Mouse (Mus musculus): ENCODE measurements around the gene Gm38431. TPM values are rescaled to one million over a fixed set of nuclear protein-coding genes. Genes with fewer than 3 reads are reported as not detected.

The Gm38431 gene
- 2.4 and 5.6 TPM in 2 replicates for polyA plus RNA-seq (2012; rRNA removed)
- 0.91 and 1.5 TPM in 2 replicates for polyA plus RNA-seq (2014; fragmentation: Nextera tagmentation; extraction: Ambion mirVana)

DNA sequence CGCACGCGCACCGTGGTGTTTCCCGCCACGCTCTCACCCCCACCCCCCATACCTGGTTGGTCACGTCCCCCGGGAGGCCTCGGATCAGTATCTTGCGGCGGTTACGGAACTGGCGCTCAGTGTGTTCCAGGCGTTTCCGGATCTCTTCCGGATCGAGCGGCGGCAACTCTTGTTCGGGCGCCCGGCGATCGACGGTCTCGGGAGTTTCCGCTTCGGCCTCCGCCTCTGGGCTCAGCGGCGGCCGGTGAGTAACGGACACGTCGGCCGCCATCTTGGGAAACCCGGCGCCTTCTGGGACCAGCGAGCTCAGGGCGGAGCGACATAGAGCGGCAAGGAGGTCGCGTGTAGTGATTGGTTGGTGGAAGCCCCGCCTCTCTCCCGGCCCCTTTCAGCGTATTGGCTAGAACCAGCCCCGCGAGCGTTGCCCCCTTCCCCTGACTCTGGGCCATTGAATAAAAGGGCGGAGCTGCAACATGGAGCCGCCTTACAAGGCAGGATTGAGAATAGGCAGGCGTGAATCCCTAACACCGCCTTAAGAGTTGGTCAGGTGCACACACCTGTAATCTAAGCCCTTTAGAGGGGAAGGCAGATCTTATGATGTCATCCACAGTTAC is at the start of gene Gm38431, which contains the start of gene Raver1:
TSS of gene Gm38431 (minus strand) at position 291 of the 614 bp plus-strand sequence.
TSS of gene Raver1 (minus strand) at position 302 of the 614 bp plus-strand sequence.
- DNase-seq (ENCODE audit: low read depth in 3 of 3, low spot score in 3 of 3), result peak; percentile 97 to 98 (median 98)
- TF ChIP-seq CTCF (IDR thresholded peaks at IDR 0.05; ENCODE audit: low read depth) (no peak), EP300 (IDR thresholded peaks at IDR 0.05; ENCODE audit: low read depth) (no peak; the same call in 1 of the 2 replicates)
- Histone ChIP-seq H3K9me3 (ENCODE audit: control insufficient read depth, low read length) (no peaks in the 10 kb centered on the region), H3K27ac (peak within 1 kb of the TSS; percentile 71), H3K4me3 (ENCODE audit: insufficient read depth in 1 of 2, low read depth in 2 of 2, low read length in 2 of 2) (peak within 1 kb of the TSS; percentile 89 to 92), H3K9ac (replicated peaks) (peak within 1 kb of the TSS; percentile 95), H3K4me2 (ENCODE audit: low read depth) (peak within 1 kb of the TSS; percentile 92), H3K4me1 (replicated peaks; ENCODE audit: control insufficient read depth in 2 of 2, insufficient read depth in 2 of 2, low read length in 1 of 2) (peaks cover 12 to 22% of the 10 kb centered on the region in 2 experiments), H3K36me3 (replicated peaks; ENCODE audit: control insufficient read depth, insufficient read depth, low read depth) (peaks cover 36% of the 10 kb centered on the region), H3K27me3 (ENCODE audit: control insufficient read depth, insufficient read depth, low read length) (no peaks in the 10 kb centered on the region)
- peak; percentile 99 for ATAC-seq (ENCODE audit: insufficient read depth)
- WGBS (ENCODE audit: insufficient replicate concordance), result under 1% methylated on average over 54 of the region's 54 CpGs

- no peak overlapping the region for H3K27ac ChIP-seq
- 53% methylated on average over 4 of the region's 4 CpGs for WGBS (ENCODE audit: insufficient replicate concordance)
- no peaks in the 10 kb centered on the region for H3K9me3 ChIP-seq (ENCODE audit: control insufficient read depth, low read length)
- ATAC-seq (ENCODE audit: insufficient read depth) (no peak), DNase-seq (ENCODE audit: low read depth in 3 of 3, low spot score in 3 of 3) (no peak)
- no peaks in the 10 kb centered on the region for H3K27me3 ChIP-seq (ENCODE audit: control insufficient read depth, insufficient read depth, low read length)
- no peak overlapping the region for H3K9ac ChIP-seq (replicated peaks)
- TF ChIP-seq EP300 (IDR thresholded peaks at IDR 0.05; ENCODE audit: low read depth) (no peak), CTCF (IDR thresholded peaks at IDR 0.05; ENCODE audit: low read depth) (no peak)
- 0 out of 4 replicates have a peak, but pooled peaks cover 0 to 6% of the 10 kb centered on the region in 2 experiments for H3K4me1 ChIP-seq (replicated peaks; ENCODE audit: control insufficient read depth in 2 of 2, insufficient read depth in 2 of 2, low read length in 1 of 2)
- H3K4me2 ChIP-seq (ENCODE audit: low read depth), result no peak overlapping the region
- no peak overlapping the region for H3K4me3 ChIP-seq (ENCODE audit: insufficient read depth in 1 of 2, low read depth in 2 of 2, low read length in 2 of 2)
- H3K36me3 ChIP-seq (replicated peaks; ENCODE audit: control insufficient read depth, insufficient read depth, low read depth), result peaks cover 40% of the 10 kb centered on the region
These were observed 46.6 kb upstream of the Gm38431 start for GRCm38 (mm10) chr9:21138386-21138785.

- TF ChIP-seq EP300 (IDR thresholded peaks at IDR 0.05; ENCODE audit: low read depth), result no peak
- TF ChIP-seq CTCF (IDR thresholded peaks at IDR 0.05; ENCODE audit: low read depth), result peak; percentile 86
- Histone ChIP-seq H3K9ac (replicated peaks) (no peak overlapping the region), H3K36me3 (replicated peaks; ENCODE audit: control insufficient read depth, insufficient read depth, low read depth) (peaks cover 28% of the 10 kb centered on the region), H3K9me3 (ENCODE audit: control insufficient read depth, low read length) (no peaks in the 10 kb centered on the region), H3K4me1 (replicated peaks; ENCODE audit: control insufficient read depth in 2 of 2, insufficient read depth in 2 of 2, low read length in 1 of 2) (0 out of 4 replicates have a peak, but pooled peaks cover 0 to 9% of the 10 kb centered on the region in 2 experiments), H3K4me2 (ENCODE audit: low read depth) (no peak overlapping the region), H3K4me3 (ENCODE audit: insufficient read depth in 1 of 2, low read depth in 2 of 2, low read length in 2 of 2) (no peak overlapping the region), H3K27ac (no peak overlapping the region), H3K27me3 (ENCODE audit: control insufficient read depth, insufficient read depth, low read length) (no peaks in the 10 kb centered on the region)
- ATAC-seq (ENCODE audit: insufficient read depth) (0 out of 2 replicates have a peak, but pooled peaks have one; percentile 19), DNase-seq (ENCODE audit: low read depth in 3 of 3, low spot score in 3 of 3) (peak; percentile 41 to 64 (median 55))
- WGBS (ENCODE audit: insufficient replicate concordance), result 46% methylated on average over 3 of the region's 3 CpGs
These were observed 45.4 kb upstream of the Gm38431 start for GRCm38 (mm10) chr9:21137229-21137628.

GRCm38 (mm10) chr9:21136401-21136800 is 44.6 kb upstream of the Gm38431 start:
- WGBS (ENCODE audit: insufficient replicate concordance), result 36% methylated on average over 6 of the region's 6 CpGs
- H3K4me2 ChIP-seq (ENCODE audit: low read depth), result no peak overlapping the region
- H3K4me3 ChIP-seq (ENCODE audit: insufficient read depth in 1 of 2, low read depth in 2 of 2, low read length in 2 of 2), result no peak overlapping the region
- peaks cover 20% of the 10 kb centered on the region for H3K36me3 ChIP-seq (replicated peaks; ENCODE audit: control insufficient read depth, insufficient read depth, low read depth)
- H3K9ac ChIP-seq (replicated peaks), result no peak overlapping the region
- ATAC-seq (ENCODE audit: insufficient read depth) (no peak), DNase-seq (ENCODE audit: low read depth in 3 of 3, low spot score in 3 of 3) (no peak)
- H3K4me1 ChIP-seq (replicated peaks; ENCODE audit: control insufficient read depth in 2 of 2, insufficient read depth in 2 of 2, low read length in 1 of 2), result peaks cover 2 to 9% of the 10 kb centered on the region in 2 experiments; a peak in 1 of 4 replicates
- TF ChIP-seq EP300 (IDR thresholded peaks at IDR 0.05; ENCODE audit: low read depth), result no peak
- no peak for TF ChIP-seq CTCF (IDR thresholded peaks at IDR 0.05; ENCODE audit: low read depth)
- no peaks in the 10 kb centered on the region for H3K9me3 ChIP-seq (ENCODE audit: control insufficient read depth, low read length)
- H3K27me3 ChIP-seq (ENCODE audit: control insufficient read depth, insufficient read depth, low read length), result no peaks in the 10 kb centered on the region
- H3K27ac ChIP-seq, result no peak overlapping the region

DNA sequence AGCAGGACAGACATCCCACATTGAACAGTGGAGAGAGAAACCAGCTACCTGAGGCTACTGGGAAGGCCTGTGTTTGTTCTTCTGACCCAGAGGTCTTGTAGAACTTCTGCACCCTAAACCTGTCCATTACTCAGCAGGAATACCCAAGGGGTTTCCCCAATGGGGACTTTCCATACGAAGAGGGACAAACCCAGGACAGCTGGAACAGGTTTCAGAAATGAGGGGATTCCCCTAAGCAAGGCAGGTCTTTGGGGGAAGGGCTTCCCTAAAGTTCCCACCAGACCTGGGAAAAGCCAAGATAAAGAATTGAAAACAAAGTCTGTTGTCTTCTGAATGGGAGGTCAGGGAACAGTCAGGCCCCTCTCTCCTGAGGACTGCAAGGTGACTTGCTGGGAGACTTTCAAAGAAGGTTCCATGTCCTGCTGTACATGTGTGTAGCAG is 44.2 kb upstream of the Gm38431 start:
- 60% methylated on average over 1 of the region's 1 CpGs for WGBS (ENCODE audit: insufficient replicate concordance)
- DNase-seq (ENCODE audit: low read depth in 3 of 3, low spot score in 3 of 3) (no peak), ATAC-seq (ENCODE audit: insufficient read depth) (no peak)
- peaks cover 3 to 9% of the 10 kb centered on the region in 2 experiments; a peak in 1 of 4 replicates for H3K4me1 ChIP-seq (replicated peaks; ENCODE audit: control insufficient read depth in 2 of 2, insufficient read depth in 2 of 2, low read length in 1 of 2)
- TF ChIP-seq EP300 (IDR thresholded peaks at IDR 0.05; ENCODE audit: low read depth) (no peak), CTCF (IDR thresholded peaks at IDR 0.05; ENCODE audit: low read depth) (no peak)
- no peak overlapping the region for H3K4me2 ChIP-seq (ENCODE audit: low read depth)
- H3K9ac ChIP-seq (replicated peaks), result no peak overlapping the region
- H3K4me3 ChIP-seq (ENCODE audit: insufficient read depth in 1 of 2, low read depth in 2 of 2, low read length in 2 of 2), result no peak overlapping the region
- H3K9me3 ChIP-seq (ENCODE audit: control insufficient read depth, low read length), result no peaks in the 10 kb centered on the region
- H3K27me3 ChIP-seq (ENCODE audit: control insufficient read depth, insufficient read depth, low read length), result no peaks in the 10 kb centered on the region
- H3K27ac ChIP-seq, result no peak overlapping the region
- peaks cover 15% of the 10 kb centered on the region for H3K36me3 ChIP-seq (replicated peaks; ENCODE audit: control insufficient read depth, insufficient read depth, low read depth)
